Mouse (Mus musculus) urinary bladder, postnatal 25 days (tissue): ENCODE results near the gene Rhbdd1.

Experiments
- DNase-seq: peaks from one replicate; pipeline ENCODE4 v3.0.0; 2022; ENCODE audit warnings: low spot score

The Rhbdd1 gene

GRCm38 (mm10) chr1:82364468-82364867 lies 48.2 kb downstream of the Rhbdd1 start:
- DNase-seq, result no peak

DNA sequence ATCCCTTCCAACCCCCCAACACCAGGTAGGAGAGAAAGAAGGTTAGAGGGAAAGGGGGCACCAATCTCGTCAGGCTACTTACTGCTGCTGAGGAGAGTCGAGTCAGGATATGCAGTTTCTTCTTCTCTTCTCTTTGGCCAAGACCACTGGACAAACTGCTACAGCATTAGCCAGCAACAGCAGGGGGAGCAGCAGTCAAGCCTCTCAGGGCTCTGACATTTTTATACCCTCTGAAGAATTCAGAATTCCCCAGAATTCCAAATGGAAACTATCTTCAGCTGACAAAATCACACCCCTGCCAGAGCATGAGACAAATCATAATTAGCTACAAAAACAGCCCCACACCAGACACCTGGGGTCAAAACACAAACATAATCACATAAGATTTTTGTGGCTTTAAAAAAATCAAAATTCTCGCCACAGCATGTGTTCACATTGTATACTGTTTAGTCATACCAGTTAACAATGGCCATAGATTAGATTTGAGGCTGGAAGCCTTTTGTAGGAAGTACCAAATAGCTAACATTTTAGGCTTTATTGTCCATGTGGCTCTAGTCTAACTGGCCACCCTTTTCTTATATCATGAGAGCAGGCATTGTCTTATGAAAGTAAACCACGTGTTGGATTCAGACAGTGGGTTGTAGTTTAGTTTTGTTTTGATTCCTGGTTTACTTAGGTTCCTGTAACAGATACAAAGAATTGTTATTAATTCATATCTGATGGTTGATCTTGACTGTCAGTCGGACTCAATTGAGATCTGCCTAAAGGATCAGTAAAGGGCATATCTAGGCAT lies 55.6 kb downstream of the Rhbdd1 start:
- no peak for DNase-seq

DNA sequence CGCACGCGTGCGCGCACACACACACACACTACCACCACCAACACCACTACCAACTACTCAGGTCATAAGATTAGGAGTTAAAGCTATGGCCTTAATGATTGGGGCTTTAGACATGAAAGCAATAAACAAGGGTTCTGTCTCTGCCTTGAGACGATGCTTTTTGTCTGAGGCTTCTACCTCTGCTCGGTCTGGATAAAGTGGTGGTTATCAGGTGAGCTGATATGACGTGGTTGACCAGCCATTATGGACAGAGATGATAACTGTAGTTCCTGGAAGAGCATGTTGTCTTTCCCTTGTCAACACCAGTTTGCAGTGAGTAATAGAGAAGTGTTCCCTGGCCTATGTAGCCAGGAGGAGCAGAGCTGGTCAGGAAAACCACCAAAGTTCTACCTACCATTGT lies 57.7 kb downstream of the Rhbdd1 start:
- DNase-seq, result no peak

- no peak for DNase-seq
Measured at GRCm38 (mm10) chr1:82374831-82375358, 58.6 kb downstream of the Rhbdd1 start.

GRCm38 (mm10) chr1:82375452-82375851 lies 59.2 kb downstream of the Rhbdd1 start:
- DNase-seq, result no peak

DNA sequence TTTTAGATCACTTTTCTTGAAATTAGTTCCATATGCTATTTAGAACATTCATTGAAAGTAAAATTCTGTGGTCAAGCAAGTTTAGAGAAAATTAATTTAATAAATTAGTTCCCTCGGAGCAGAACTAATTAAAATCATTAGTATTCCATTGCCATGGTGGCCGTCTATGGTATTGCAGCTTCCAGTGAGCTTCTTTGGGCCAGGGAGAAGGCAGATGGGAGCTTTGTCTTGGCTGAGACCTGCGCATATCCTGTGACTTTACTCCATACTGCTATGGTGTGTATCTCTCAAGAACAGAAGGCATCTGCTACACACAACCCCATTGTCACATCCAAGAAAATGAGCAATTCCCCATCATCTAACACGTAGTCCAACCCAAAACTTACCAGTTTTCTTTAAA lies 65.7 kb downstream of the Rhbdd1 start:
- DNase-seq, result no peak

DNA sequence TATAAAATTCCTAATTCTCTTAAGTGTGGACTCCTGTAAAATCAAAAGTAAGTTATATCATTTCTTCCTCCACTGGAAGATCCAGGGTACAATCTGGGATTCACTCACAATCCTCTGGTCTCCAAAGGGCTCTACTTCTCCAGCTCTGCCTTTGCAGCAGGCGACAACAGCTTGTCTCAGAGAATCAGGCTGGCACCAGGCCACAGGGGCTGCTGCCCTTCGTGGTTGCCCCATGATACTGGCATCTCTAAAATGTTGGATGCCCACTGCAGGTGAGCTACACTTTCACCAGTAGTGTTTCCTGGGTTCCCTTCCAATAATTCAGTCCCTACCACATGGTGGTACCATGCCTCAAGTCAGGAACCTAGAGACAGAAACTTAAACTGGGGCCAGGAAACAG lies 67.9 kb downstream of the Rhbdd1 start:
- no peak for DNase-seq

GRCm38 (mm10) chr1:82385054-82385453 lies 68.8 kb downstream of the Rhbdd1 start:
- no peak for DNase-seq

DNA sequence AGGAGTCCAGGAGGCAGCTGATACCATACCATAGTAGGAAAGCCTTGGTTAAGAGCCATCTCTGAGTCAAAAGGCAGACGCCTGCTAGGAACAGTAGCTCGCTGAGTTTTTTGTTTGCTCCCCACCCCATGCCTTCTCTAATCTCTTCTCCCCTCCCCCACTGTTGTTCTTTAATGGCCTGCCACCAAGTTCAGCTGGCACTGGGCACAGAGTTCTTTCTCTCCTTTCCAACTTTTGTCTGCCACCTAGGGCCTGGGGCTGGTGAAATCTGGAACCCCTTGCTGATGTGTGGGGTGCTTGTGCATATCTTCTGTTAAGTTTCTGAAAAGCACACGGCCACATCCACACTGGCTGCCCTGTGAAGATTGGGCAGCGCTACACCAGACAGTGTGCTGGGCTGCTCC lies 69.6 kb downstream of the Rhbdd1 start:
- no peak for DNase-seq

DNA sequence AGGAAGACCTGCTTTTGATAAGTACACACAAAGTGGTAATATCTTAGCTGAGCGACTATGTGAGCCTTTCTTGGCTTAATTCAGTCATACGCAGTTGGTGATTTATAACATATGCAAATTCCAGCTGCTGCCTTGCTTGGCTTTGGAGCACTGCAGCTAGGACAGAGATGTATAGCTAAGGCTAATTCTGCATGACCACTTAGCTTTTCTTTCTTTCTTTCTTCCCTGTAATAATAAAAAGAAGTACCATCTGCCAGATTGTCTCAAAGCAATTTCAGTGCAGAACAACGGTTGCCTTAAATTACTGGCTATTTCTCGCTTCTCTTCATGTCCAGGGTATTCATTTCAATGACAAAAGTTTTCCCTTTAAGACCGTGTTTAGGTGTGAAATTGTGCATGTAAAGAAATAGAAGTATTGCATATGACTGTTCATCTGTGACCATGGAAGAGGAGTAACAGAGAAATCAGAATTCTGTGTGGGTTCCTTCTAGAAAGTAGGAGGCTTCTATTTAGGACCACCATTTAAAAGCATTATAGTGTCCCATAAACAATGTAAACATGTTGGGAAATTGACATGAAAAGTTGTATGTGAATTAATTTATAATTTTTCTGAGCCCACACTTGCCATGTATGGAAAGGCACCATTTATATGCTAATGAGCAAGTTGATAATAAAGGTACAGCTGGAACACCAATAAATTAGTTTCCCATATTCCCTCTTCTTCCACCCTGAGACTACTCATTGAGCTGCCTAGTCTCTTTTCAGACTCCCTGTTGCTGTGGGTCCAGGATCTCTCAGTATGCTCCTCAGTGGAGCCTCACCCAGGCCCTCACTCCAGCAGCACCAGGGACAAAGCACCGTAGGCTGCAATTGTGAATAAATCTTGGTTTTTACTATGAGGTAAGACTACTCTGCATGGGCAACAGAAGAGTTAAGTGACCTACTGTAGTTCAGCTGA lies 70.8 kb downstream of the Rhbdd1 start:
- DNase-seq, result no peak

GRCm38 (mm10) chr1:82389371-82389770 lies 73.1 kb downstream of the Rhbdd1 start:
- DNase-seq, result no peak

GRCm38 (mm10) chr1:82395371-82395770 lies 79.1 kb downstream of the Rhbdd1 start:
- DNase-seq, result no peak

- no peak for DNase-seq
Measured at GRCm38 (mm10) chr1:82407786-82408185, 91.5 kb downstream of the Rhbdd1 start.

- DNase-seq, result no peak
Measured at GRCm38 (mm10) chr1:82409271-82409670, 93.0 kb downstream of the Rhbdd1 start.

DNA sequence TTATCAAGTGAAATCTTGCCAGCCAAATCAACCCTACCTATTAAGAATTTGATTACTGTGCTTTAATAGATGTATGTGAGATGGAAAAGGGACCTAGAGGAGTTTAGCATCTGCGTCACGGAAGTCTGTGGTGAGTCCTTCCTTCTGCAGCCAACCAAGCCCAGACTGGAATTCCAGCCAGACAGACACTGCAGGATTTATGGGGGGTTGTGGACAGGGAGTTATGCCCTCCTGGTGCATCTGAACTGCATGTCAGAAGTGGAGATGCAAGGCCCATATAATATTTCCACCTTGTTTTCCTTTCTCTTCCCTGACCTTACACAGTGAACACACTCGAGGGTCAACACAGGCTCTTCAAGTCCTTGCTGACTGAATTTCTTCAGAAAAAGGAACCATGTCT lies 94.3 kb downstream of the Rhbdd1 start:
- DNase-seq, result no peak

GRCm38 (mm10) chr1:82411521-82411920 lies 95.3 kb downstream of the Rhbdd1 start:
- no peak for DNase-seq

DNA sequence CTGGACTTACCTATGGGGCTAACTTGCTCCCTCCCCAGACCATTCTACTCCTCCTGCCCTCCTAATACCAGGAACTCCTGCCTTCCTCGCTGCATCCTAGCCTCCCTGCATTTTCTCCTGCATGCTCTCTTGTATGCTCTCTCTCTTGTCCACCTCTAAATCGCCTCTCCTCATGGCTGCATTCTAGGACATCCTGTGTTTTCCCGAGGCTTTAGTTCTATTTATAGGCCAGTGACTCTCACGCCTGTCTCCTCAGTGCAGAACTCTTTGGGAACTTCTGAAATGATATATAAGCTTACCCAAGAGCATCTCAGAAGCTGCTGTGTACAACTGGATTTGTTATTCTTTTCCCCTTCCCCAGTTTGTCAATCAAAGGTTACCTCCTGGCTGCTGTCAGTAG lies 95.8 kb downstream of the Rhbdd1 start:
- DNase-seq, result no peak

DNA sequence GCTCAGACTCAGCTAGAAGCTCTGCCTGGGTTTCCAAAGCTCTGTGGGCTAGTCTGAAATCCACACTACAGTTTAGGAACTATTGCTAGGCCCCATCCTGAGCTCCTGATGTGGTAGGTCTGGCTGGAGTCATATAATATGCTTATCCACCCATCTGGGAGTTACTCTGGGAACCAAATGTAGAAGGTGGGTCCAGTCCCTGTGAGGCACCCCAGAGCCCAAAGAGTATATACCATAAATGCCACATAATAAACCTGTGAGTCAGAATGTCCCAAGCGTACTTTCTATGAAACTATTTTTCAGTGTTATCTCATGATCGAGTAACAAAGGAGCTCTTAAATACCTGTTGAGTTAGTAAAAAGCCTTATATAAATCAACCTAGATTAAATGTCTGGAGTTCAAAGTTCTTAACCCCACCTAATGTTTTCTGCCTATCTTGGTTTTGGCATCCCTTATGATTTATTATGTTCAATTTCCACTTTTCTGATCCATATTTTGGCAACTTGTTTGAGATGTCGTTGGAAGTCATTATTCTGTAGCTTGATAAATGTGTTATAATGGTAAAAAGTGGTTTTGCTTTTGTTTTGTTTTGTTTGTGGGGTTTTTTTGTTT lies 98.3 kb downstream of the Rhbdd1 start:
- DNase-seq, result no peak

- DNase-seq, result no peak
Measured at GRCm38 (mm10) chr1:82415641-82416040, 99.4 kb downstream of the Rhbdd1 start.

DNA sequence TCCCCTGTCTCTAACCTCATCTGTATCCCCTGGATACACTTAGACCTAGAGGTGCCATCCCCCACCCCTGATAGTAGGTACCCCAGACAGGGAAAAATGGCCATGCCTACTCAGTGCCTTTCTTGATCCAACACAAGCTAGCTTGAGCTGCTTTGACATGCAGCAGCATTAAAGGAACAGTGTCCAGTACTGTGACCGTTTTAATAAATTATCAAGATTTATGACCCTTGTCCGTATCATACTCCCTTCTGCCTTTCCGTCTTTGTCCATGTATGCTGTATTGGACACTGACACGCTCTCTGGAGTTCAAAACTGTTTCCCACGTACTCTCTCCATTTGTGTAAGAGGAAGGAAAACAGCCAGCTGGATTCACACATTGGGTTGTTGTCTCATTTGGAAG lies 111.5 kb downstream of the Rhbdd1 start:
- DNase-seq, result no peak

DNA sequence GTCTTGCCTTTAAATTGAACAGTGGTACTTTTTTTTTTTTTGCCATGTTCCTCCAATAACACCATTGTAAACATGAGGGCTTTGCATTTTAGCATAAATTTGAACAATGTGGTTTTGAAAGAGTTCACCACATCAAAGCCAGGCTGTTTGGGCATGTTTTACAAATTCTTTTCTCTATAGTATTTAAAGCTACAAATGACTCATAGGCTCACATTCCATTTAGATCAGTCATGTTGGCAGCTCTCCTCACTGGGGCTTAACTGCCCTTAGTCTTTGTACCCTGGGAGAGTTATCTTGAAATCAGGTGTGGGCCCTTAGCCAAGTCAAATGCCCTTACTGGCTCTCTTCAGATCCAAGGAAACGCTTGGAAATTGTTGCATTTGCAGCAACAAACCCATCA lies 112.8 kb downstream of the Rhbdd1 start:
- DNase-seq, result peak; percentile 64

GRCm38 (mm10) chr1:82432919-82433648 lies 116.8 kb downstream of the Rhbdd1 start:
- DNase-seq, result peak; percentile 54
